Mouse (Mus musculus) heart, postnatal 0 days (tissue): ENCODE measurements around the gene Upp2.

Experiments
- CTCF ChIP-seq: IDR thresholded peaks from 2 replicates; pipeline ENCODE4 v1.5.1; 2016; ENCODE audit warnings: antibody characterized with exemption, control low read depth, low read depth
- EP300 ChIP-seq: IDR thresholded peaks from 2 replicates; pipeline ENCODE4 v1.6.1; 2016; ENCODE audit warnings: antibody characterized with exemption, low read depth

GRCm38 (mm10) chr2:58662661-58663060, 95.6 kb downstream of the Upp2 start:
- no peak for TF ChIP-seq CTCF
- TF ChIP-seq EP300, result no peak
